Mouse (Mus musculus) adrenal gland, postnatal 10 days (tissue): ENCODE results near the gene Lrrc8e. TPM values are rescaled to one million over a fixed set of nuclear protein-coding genes. Genes with fewer than 3 reads are reported as not detected.

Experiments
- DNase-seq: peaks from one replicate; pipeline ENCODE4 v3.0.0; 2021; ENCODE audit warnings: mixed read lengths
- long read RNA-seq, 2 experiments: library from polyadenylated mRNA; stranded (forward); transcript quantifications; one replicate each; pipeline ENCODE4 v2.0.0; 2021
- total RNA-seq, 2 experiments: library from RNA; stranded (reverse); gene quantifications; 2 replicates each; pipeline ENCODE4 v1.2.3; 2021

Gene Lrrc8e
- 1 to 10 TPM; 8.5 to 8.6 TPM for total RNA-seq
- long read RNA-seq, experiment 1, transcript Lrrc8e-201 (3 exons, 3,878 nt), result major isoform, 13 of 21 reads
- long read RNA-seq, experiment 1, partial matches to known transcripts, result 0 of 21 reads
- long read RNA-seq, experiment 1, other reads (novel, unspliced or antisense), result 8 of 21 reads
- long read RNA-seq, experiment 2, transcript Lrrc8e-201 (3 exons, 3,878 nt), result major isoform, 10 of 13 reads
- long read RNA-seq, experiment 2, partial matches to known transcripts, result 0 of 13 reads
- long read RNA-seq, experiment 2, other reads (novel, unspliced or antisense), result 3 of 13 reads

DNA sequence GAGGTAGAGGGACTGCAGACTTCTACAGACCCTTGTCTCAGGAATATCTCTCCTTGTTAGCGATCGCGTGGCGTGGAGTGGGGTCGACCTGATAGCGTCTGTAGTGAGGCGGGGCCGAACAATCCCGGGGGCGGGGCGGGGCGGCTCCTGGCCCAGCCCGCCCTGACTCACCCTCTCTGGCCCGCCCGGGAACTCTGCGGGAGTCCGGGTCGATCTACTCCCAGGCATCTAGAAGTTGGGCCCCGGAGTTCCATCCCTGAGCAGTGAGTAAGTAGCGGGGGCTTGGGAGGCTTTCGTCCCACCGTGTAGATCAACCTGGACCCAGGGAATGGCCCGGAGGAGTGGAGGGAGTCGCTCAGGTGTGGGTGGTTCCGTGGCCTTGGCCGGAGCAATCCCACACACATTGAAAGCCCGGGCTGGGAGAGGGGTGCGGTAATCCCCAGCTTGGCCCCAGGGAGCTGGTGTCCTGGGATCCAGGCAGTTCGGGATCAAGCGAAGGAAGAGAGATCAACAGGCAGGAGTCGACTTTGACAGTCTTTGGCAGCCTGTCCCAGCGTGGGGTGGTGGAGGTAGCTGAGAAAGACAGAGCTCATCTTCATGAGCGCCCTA, at the start of gene Lrrc8e:
Gene Lrrc8e (plus strand): TSS at position 89 of the 609 bp plus-strand sequence.
- DNase-seq, result peak; percentile 80

DNA sequence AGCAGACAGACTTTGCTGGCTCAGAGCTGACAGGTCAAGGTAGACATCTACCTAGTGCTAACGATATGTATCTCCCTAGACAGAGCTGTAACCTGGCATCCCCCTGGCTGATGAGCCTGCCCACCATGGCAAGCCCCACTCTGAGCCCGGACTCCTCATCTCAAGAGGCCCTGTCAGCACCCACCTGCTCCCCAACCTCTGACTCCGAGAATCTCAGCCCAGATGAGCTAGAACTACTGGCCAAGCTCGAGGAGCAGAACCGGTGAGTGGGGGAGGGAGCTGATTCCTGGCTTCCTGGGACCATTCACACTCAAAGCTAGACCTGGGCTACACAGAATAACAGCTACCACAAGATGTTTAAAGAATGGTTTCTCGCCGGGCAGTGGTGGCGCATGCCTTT, 43.2 kb upstream of the Lrrc8e start:
- no peak for DNase-seq

DNA sequence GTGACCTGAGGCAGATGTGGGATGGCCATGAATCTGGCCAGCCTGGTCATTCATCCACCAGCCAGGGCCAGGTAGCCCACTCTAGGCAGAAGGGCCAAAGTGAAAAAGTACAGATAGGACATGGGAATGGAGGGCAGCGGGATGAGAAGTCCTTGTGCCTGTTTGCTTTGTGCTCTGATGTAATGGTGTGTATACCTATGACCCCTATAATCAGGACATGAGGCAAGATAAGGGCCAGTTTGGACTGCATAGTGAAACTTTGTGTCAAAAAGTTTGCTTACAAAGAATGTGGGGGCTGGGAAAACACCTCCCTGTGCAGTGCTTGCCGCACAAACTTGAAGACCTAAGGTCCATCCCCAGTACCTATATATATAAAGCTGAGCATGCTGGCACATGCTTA, 40.5 kb upstream of the Lrrc8e start:
- DNase-seq, result no peak

DNA sequence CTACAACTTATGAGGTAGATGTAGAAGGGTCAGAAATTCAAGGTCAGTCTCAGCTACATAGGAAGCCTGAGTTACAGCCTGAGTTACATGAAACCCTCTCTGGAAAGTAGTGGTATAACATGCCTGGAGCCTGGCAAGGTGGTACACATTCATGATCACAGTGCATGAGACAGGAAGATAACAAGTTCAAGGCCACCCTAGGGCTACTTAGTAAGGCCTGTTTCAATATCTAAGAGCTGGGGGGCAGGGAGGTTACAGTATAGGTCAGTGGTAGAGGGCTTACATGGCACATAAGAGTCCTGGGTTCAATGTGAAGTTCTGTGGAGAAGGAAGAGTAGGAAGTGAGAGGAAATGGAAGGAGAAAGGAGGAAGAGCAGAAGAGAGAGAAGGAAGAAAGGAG, 38.0 kb upstream of the Lrrc8e start:
- DNase-seq, result no peak

DNA sequence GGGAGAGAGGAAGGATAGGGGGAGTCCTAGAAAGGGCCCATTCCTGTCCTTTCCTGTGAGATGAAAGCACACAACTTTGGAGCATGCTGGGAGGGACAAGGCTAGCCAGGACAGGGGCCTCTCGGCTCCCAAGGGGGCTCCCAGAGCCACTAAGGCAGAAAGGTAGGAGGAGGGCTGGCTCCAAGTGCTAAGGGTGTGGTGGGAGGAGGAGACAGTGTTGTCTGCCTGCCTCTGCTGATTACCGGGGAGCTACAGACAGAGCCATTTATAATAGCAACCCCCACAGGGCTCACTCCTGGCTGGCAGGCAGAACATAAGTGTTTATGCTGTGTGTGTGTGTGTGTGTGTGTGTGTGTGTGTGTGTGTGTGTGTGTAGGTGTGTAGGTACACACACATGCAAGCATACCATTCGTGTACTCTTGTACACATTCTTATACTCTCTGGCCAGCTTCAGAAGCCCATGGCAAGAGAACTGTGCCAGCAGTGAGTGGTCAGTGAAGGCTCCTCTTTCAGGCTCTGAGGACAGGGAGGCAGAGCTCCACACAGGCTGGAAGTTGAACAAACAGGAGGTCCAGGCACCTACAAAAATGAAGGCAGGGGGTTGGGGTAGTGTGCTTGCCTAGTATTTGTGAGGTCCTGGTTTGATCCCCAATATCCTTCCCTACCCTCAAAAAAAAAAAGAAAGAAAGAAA, 37.5 kb upstream of the Lrrc8e start:
- DNase-seq, result no peak

DNA sequence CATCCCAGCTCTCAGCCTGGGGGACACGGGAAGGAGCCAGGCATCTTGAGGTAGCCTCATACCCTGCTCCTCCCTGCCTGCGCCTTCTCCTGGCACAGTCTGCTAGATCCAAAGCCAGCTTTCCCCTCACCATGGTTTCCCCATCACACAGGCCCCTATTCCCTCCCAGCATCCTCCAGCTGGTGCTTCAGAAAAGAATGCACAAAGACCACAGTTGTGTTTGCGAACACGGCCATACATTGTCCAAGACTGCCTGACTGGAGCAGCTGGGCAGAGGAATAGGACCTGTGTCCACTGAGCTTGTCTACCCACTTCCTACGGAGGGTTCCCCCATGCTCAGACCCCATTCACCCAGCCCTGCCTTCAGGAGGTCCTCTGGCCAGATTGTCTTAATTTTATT, 34.3 kb upstream of the Lrrc8e start:
- no peak for DNase-seq

DNA sequence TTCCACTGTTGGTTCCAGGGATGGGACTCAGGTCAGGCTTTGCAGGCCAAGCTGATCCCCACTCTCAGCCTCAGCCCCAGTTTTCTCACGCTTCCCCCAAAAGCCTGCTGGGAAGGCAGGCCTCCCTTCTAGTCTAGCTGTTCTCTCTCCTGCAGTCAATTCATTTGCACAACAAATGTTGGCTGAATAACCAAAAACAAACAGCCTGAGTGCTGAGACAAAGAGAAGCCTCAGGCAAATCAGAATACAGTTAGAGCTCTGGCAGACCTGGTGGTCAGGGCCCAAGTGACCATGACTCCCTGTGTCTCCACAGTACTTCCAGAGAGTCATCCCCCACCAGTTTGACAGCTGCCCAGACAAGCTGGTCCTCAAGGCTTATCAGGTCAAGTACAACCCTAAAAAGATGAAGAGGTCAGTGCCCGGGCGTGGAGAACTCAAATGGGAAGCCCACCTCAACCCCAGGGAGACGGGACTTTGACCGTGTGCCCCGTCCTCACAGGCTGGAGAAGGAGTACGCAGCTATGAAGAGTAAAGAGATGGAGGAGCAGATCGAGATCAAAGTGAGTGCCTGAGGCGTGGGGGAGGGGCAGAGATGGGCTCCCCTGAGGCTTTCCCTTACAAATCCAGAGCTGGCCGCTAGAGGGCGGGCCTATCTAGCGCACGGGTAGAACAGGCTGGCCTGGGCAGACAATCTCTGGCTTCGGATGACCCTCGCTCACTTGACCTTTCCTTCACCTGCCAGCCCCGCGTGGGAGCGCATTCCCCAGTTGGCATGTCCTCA, 33.6 kb upstream of the Lrrc8e start:
- DNase-seq, result peak; percentile 95

DNA sequence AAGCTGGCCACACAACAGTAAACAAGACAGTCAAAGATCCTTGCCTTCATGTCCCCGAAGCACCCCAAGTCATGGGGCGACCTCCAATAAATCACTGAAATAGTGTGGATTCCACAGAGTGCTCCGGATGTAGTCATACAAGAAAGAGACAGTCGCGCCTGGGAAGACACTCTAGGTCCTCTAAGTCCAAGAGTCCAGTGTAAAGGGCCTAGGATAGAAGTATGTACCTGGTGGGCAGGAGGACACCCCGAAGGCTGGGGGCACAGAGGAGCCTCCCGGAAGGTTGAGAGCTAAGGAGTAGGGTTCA, 33.1 kb upstream of the Lrrc8e start:
- no peak for DNase-seq

DNA sequence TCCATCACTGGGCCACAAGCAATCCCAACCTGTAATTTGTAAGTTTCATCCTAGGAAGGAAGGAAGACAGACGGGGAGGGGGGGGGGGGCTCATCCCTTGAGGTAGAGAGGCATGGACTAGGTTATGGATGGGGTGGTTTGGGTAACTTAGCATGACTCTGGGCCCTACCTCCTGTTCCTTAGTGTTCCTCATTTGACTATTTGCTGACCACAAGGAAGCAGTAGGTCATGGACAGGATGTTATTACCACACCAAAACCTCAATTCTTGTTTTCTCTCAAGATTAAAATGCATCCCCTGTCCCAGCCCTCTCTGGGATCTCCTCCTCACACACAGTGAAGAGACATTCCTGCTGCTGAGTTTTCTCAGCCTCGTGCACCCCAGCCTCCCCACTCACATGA, 25.3 kb upstream of the Lrrc8e start:
- DNase-seq, result no peak

DNA sequence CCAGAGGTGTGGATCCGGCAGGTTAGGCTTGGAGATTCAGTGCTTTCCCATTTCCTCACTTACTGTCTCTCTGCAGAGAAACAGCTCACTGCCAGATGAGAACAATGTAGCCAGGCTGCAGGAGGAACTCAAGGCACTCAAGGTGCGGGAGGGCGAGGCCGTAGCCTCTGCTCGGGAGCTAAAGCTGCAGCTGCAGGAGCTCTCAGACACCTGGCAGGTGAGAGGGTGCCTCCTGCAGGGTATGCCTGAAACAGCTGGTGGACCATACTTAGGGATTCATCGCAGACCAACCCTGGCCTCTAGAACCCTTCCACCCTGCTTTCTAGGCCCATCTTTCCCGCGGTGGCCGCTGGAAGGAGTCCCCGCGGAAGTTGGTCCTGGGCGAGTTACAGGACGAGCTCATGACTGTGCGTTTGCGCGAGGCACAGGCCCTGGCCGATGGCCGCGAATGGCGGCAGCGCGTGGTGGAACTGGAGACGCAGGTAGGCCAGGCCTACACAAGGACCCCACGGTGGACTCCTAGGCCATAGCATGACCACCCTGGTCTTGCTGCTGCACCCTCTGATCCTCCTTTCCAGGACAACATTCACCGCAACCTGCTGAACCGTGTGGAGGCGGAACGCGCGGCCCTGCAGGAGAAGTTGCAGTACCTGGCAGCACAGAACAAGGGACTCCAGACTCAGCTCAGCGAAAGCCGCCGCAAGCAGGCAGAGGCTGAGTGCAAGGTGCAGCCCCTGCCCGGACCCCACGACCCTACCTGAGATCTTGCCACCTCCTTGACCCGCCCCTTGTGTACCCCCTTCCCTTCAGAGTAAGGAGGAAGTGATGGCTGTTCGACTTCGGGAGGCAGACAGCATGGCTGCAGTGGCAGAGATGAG, 21.1 kb upstream of the Lrrc8e start:
- no peak for DNase-seq

DNA sequence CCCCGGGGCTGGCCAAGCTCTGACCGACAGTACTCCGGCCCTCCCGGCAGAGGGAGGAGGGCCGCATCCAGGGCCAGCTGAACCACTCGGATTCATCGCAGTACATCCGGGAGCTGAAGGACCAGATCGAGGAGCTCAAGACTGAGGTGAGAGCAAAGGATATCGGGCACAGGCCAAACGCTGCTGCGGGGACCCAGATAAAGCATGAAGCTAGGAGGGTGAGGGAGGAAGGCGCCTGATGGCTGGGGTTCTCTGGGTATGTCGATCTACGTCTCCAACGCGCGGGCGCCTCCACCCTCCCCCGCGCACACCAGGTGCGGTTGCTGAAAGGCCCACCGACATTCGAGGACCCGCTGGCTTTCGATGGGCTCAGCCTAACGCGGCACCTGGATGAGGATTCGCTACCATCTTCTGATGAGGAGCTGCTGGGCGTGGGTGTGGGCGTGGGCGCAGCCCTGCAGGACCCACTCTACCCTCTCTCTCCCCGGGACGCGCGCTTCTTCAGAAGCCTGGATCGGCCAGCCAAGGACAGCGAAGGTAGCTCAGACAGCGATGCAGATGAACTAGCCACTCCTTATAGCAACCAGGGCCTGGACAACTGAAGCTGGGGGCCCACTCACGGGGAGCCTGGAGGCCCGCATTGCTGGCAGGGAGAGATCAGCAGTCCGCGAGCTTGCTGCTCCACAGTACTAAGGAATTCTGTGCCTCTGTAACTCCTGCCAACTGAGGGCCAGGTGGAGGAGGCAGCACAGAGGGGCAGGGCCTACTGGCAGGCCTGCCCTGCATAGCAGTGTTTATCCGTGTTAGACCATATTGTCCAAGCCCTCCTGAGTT, 20.2 kb upstream of the Lrrc8e start:
- no peak for DNase-seq

DNA sequence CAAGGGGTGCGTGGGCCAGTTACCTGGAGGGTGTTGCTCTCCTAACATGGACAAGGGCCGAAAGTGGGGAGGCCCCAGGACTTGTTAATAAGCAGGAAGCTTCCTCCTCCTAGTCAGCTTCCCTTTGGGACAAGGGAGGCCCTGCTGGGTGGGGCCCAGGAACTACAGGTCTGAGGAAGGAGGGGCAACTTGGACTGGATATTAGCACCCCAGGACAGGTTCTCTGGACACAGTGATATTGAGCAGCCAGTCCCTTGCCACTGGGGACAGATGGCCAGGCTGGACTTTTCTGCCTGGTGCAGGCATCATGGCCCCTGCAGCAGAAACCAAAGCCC, 19.6 kb upstream of the Lrrc8e start:
- no peak for DNase-seq

DNA sequence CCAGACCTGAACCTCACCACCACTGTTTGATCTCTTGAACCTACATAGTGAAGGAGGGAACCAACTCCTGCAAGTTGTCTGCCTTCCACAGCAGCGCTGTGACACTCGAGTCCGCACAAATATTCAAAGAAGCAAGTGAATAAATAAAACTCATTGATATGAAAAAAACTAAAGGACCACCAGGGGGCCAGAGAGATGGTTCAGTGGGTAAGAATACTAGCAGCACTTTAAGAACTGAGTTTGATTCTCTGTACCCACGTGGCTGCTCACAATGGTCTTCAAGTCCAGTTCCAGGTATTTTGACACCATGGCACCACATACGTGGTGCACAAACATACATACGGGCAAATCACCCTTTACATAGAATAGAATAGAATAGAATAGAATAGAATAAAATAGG, 15.5 kb upstream of the Lrrc8e start:
- no peak for DNase-seq

DNA sequence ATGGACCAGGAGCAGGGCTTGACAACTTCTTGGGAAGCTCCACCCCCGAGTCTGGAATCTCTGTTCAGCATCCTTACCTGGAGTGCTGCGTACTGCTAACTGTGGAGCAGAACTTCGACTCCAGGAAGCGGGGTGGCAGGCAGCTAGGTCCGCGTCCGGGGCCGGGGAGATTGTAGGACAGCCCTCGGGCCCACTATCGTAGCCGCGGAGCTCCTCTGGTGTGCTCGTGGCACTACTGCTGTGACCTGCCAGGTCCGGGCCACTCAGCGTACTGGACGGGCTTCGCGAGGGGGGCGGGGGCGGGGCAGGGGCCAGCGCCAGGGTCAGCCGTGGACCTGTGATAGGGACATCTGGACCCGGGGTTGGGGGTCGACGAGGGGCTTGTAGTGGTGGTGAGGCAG, 13.8 kb upstream of the Lrrc8e start:
- peak; percentile 44 for DNase-seq

DNA sequence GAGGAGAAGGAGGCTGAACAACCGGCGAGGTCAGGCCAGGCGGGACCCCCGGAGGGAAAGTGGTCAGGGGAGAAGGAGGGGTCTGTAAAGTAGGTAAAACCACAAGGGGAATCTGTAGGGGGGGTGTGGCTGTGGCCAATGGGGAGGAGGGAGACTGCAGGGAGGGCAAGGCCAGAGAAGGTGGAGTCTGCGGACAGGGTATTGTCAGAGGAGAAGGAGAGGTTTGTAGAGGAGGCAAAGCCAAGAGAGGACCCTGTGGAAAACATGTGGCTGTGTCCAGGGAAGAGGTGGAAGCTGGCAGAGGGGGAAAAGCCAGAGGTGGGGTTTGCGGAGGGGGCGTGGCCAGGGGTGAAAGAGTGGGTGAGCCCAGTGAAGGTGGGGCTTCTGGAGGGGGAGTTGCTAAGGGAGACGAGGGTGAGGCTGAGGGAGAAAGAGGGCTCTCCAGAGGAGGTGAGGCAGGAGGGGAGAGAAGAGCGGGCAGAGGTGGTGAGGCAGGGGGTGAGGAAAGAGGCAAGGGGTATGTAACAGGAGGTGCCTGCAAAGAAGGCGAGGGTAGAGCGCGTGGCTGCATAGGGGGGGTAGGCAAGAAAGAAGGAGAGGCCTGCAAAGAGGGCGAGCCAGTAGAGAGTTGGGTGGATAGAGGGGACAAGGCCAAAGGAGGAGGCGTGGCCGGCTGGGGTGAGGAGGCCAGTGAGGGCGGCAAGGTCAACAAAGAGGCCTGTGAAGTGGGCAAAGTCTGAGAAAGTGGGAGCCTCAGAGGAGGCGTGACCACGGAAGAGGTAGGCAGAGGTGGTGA, 13.2 kb upstream of the Lrrc8e start:
- DNase-seq, result peak; percentile 83

DNA sequence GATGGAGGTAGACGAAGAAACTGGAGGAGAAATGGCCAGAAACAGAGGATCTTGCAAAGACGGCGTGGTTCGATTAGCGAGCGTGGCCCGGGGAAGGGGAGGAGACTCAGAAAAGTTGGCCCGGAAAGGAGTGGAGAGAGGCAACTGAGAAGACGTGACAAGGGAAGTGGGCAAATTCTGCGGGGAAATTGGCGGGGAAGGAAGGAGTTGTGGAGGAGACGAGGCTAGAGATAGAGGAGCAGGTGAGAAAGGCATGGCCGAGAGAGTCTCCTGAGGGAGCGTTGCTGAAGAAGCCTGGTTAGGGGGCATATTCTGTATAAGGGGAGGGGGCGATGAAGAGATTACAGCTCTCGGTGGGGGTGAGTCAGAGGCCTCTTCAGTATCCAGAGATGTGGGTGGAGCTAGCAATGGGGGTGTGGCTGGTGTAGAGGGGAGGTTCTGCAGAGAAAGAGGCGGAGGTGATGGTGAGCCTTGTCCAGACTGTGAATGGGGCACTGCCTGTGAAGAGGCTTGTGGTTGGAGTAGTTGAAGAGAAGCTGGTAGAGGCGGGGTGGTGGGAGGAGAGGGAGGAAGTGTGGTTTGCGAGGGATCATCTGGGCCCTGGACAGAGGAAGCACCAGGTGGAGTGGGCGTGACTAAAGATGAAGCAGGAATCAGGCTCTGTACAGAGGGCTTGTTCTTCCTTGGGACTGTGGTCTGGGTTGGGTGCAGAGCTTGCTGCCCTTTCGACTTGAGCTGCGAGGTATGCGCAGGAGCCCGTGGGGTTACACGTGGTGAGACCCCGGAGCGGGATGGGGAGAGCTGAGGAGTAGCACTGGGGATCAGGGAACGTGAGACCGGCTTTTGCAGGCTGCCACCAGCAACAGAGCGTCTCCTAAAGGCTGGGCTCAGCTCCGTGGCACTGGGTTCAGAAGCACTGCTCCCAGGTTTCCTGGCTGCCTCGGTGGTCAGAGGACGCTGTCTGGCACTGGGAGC, 12.3 kb upstream of the Lrrc8e start:
- DNase-seq, result peak; percentile 87

DNA sequence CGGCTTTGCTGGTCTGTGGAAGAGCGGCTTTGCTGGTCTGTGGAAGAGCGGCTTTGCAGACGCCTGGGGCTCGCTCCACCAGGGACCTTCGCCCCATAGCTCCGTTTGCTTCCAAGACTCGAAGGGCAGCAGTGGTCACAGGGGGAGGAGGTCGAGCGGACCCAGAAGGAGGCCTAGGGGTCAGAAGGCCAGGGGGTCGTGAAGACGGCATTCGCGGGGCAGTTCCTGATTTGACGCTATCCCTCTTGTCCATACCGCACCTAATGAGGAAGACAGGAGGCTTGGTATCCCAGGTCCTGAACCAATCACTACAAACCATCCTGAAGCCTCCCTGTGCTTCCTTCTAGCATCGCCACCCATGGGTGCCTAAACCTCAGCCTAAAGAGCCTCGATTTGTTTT, 10.3 kb upstream of the Lrrc8e start:
- no peak for DNase-seq

DNA sequence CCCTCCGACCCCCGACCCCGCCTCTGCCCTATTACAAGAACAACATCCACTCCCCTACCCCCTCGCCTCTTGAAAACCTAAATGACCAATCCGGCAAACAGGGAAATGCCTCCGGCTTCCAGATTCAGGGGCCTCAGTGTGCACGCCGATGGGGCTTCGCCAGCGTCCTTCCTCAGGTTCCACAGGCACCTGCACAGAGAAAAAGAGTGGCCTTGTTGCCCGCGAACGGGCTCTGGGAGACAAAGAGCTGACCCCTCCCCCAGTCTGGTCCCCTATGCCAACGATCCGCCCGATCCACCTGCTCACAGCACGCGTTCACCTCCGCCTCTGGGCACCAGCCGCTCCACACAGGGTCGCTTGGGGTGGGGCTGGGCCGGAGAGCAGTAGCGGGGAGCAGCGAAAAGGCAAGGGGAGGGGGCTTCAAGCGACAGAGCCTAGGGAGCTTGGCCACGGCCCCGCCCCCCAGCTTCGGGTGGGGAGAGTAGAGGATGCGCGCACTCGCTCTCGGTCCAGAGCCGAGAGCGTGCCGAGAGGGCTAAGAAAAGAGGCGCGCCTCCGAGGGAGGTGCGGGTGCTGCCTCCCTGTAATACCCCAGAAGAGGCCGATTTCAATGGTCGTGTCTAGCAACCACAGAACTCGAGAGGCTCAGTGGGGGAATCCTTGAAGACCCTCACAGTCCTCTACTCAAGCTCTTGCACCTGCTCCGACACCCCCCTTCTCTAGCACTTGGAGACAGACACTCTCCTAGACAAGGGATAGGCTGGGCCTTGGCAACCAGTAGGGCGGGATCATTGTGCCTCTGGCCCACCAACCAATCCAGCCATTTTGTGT, 9.6 kb upstream of the Lrrc8e start, which contains the start of gene Prr36:
Gene Prr36 (minus strand): TSS at position 669 of the 831 bp plus-strand sequence.
- peak; percentile 56 for DNase-seq
